Mouse (Mus musculus) heart, adult 9 months (tissue): Measurements from ENCODE around the gene Usp48.

Experiments used
- DNase-seq, 2 experiments: peaks; one replicate each; pipeline ENCODE4 v3.0.0; 2022; ENCODE audit warnings: low spot score in 2 of 2

Gene Usp48

DNA sequence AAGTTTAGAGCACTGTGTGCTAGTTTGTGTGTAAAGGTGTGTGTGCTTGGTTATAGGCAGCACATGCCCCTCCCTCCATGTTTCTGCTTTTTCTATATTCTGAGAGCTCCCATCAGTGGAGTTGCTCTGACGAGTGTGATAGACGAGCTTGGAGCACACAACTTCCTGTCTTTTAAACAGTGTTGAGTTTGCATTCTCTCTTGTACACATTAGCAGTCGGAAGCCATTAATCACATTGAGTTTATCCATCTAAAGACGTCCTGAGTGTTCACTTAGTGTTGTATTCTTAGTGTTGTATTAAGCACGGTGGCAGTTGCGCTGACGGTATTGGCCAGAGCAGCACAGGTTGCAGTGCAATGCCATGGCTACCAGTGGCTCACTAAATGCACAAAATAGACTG is 15.7 kb downstream of the Usp48 start:
- no peak for DNase-seq

GRCm38 (mm10) chr4:137609702-137610101 is 16.1 kb downstream of the Usp48 start:
- no peak for DNase-seq

GRCm38 (mm10) chr4:137610256-137610655 is 16.7 kb downstream of the Usp48 start:
- no peak for DNase-seq

- DNase-seq, result no peak
Measured at GRCm38 (mm10) chr4:137622847-137623246, 29.3 kb downstream of the Usp48 start.

DNA sequence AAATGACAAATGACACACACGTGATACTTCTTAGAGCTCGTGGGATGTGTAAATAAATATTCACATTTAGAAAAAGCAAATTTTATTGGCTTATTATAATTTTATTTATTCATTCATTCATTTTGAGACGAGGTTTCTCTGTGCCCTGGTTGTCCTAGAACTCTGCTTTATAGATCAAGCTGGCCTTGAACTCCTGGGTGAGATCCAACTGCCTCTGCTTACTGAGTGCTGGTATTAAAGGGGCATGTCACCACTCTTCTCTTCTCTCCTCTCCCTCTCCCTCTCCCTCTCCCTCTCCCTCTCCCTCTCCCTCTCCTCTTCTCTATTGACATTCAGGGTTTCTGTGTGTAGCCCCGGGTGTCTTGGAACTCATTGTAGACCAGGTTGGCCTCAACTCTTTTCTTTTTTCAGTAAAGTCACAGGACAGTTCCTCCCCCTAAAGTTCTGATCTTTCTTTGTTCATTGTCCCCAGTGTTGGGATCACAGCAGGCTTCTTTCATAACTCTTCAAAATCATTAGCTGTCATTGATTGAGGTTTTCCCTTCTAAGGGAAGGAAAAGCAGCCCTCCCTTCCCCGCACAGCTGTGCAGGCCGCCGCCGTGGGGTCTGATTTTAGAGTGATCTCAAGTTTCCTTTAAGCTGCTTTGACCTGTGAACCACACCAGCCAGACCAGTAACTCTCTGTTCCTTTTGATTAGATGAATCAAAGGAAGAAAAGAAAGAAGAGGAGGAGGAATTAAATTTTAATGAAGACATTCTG is 34.1 kb downstream of the Usp48 start:
- DNase-seq, result no peak

- DNase-seq, result no peak
Measured at GRCm38 (mm10) chr4:137628400-137628799, 34.8 kb downstream of the Usp48 start.

- no peak for DNase-seq
Measured at GRCm38 (mm10) chr4:137629354-137629753, 35.8 kb downstream of the Usp48 start.

DNA sequence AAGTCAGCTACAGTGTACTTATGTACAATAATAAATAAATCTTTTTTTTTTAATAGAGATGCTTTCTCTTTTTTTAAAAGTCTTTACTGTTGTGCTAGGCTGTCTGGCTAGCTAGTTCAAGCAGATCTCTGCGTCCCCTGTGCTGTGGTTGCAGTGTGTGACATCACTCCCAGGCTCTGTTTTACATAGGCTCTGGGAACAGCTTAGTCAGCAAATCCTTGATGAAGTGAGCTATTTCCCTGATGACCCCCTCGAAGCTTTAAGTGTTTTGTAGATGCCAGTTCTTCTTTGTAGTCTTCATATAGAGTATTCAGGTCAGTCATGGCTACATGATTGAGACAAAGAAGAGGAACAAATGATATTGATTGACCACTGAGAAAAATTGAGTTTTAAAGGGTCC is 36.6 kb downstream of the Usp48 start:
- DNase-seq, result no peak

- DNase-seq, result peak in 1 of 2 experiments; percentile 7
Measured at GRCm38 (mm10) chr4:137631596-137631995, 38.0 kb downstream of the Usp48 start.

DNA sequence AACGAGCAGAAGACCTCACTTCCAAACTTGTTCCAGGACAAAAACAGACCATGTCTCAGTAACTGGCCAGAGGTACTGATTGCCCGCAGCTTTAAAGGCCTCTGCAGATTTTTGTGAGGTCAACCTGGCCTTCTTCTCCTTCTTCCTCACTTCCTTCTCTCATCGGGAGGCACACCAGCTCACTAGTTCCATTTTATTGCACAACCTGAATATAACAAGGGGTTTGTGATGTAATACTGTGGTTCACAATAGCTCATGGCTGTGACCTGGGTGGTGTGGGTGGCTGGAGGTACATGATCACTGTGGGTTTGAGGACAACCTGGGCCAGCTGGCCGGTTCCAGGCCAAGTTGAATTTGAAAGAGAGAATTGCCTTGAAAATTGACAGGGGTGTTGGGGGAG is 39.8 kb downstream of the Usp48 start:
- no peak for DNase-seq

- no peak for DNase-seq
Measured at GRCm38 (mm10) chr4:137636597-137636996, 43.0 kb downstream of the Usp48 start.

DNA sequence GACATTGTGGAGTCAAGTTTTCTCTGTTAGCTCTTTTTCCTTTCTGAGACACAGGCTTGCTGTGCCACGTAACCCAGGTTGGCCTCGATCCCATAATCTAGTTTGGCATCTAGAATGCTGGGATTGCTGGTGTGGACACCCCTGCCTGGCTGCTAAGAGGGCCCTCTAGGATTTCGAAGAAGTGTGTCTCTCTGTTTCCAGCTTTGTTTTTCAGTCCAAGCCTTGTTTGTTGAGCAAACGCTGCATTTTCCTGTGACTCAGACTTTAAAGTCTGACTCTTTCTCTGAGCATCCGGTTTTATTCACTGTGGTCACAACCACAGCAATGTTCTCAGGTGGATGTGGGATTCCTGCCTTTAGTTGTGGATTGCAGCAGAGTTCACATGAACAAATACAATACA is 48.0 kb downstream of the Usp48 start:
- no peak for DNase-seq

DNA sequence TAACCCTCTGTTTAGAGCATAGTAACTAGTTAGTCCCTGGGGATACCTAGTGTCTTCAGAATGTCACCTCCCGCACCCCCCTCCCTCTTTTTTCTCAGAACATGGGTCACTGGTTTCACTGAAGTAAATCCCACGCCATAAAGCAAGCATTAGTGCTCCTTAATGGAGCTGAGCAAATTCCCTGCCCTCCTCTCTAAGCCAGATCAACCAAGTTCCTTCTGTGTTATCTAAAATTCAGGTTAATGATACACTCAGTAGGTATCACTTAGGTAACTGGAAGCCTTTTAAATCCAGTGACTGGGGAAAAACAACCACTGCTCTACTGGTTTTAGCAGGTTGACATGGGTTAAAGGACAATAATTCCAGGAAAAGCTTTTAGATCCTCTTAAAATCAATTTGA is 48.5 kb downstream of the Usp48 start:
- no peak for DNase-seq

DNA sequence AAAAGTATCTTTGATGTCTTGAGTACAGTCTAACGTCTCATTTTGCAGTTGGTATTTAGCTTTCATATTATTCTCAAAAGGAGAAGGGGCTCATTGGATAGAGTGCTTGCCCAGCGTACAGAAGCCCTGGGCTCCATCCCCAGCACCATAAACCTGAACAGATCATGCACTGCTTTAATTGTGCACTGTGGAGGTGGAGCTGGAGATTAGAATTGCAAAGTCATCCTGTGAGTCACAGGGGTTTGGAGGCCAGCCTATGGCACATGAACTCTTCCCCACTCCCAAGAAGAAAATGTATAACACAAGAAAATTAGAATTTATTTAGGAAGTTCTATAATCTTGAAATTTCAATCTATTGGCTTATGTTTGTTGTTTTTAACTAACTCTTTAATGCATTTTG is 49.9 kb downstream of the Usp48 start:
- DNase-seq, result no peak

- no peak for DNase-seq
Measured at GRCm38 (mm10) chr4:137646262-137646661, 52.7 kb downstream of the Usp48 start.

DNA sequence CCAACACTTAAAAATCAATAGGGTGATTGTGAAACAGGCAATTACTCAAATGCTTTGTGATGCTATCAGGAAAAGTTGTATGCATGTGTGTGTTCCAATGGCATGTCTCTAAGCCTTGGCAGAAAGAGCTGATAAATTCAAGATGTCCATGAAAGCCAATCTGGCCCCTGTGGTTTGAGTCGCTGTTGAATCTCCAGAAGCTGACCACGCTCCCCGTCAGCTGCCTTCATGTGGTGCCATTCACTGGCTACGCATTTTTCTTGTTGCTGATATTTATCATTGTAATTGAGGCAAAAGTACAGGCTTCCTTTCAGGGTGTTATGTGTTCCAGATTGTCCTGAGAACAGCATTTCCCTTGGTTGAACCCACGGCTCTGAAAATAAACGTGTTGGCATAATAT is 54.1 kb downstream of the Usp48 start:
- DNase-seq, result no peak

- DNase-seq, result no peak
Measured at GRCm38 (mm10) chr4:137648230-137648629, 54.7 kb downstream of the Usp48 start.

GRCm38 (mm10) chr4:137650912-137651311 is 57.4 kb downstream of the Usp48 start:
- DNase-seq, result no peak

DNA sequence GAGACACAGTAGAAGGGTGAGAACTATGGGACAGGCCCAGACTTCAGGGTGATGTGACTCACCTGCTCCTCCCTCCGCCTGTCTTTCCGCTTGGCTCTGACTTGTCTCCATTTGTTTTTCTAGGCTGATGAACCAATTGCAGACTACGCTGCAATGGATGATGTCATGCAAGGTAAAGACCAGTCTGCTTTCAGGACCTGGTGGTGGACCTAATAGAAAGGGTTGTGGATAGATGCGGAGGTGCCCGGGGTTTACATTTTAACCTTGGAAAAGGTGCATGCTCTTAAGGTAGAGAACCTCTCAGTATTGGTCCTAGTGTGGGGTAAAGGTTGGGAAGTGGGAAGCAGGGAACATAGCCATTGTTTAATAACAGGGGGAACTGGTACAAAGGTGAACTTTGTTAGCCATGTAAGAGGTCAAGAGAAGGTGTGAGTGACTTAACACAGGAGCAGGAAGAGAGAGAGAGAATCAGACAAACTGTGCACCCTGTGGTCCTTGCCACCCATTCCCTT is 59.3 kb downstream of the Usp48 start:
- DNase-seq, result no peak

DNA sequence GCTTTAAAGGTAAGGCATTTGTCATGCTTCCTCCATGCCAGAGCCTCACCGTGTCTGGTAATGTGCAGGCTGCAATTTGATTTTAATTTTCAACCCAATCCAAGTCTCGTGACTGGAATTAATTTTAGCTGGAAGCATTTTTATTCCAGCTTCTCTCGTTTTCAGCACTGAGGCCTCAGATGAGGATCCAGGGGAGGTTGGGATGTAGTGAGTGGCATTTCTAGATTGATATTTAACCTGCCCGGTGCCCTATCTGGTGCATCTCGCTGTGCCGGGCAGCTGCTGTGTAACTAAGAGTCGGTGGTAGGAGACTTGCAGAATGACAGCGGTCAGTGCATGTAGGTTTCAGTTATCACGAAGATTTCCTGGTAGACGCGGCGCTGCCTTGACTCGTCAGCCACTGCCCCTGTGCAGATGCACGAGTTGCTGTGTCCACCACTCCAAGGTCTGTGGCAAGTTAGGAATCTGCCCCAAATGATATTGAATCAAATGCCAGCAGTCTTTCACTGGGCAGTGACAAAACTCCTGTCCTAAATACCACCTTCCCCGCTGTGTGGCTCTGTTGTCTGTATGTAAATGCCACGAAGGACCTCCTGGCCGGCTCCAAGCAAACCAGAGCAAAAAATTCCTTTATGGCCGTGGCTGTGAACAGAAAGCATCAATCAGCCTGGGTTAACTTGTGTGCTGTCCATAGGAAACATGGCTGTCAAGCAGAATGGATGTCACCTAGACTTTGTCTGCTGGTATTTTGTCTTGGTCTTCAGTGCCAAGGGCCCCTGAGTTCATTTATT is 61.9 kb downstream of the Usp48 start:
- no peak for DNase-seq

GRCm38 (mm10) chr4:137657674-137658073 is 64.1 kb downstream of the Usp48 start:
- DNase-seq, result no peak

GRCm38 (mm10) chr4:137659541-137659940 is 66.0 kb downstream of the Usp48 start:
- DNase-seq, result no peak
